Mouse (Mus musculus): ENCODE data around the gene Fam228b. TPM values are rescaled to one million over a fixed set of nuclear protein-coding genes. Genes with fewer than 3 reads are reported as not detected.
"Not testable (repeated sequence)": the region's sequence is repeated elsewhere in the genome, so short reads cannot be mapped to it uniquely, and the experiment has no call there.

Fam228b gene
- total RNA-seq (2021) = 10 to 100 TPM; 20.2 to 20.5 TPM
- long read RNA-seq, experiment 1, partial matches to known transcripts = 0 of 4 reads
- long read RNA-seq, experiment 1, other reads (novel, unspliced or antisense) = 3 of 4 reads
- long read RNA-seq, experiment 2, partial matches to known transcripts = 0 of 6 reads
- long read RNA-seq, experiment 2, other reads (novel, unspliced or antisense) = 5 of 6 reads

DNA sequence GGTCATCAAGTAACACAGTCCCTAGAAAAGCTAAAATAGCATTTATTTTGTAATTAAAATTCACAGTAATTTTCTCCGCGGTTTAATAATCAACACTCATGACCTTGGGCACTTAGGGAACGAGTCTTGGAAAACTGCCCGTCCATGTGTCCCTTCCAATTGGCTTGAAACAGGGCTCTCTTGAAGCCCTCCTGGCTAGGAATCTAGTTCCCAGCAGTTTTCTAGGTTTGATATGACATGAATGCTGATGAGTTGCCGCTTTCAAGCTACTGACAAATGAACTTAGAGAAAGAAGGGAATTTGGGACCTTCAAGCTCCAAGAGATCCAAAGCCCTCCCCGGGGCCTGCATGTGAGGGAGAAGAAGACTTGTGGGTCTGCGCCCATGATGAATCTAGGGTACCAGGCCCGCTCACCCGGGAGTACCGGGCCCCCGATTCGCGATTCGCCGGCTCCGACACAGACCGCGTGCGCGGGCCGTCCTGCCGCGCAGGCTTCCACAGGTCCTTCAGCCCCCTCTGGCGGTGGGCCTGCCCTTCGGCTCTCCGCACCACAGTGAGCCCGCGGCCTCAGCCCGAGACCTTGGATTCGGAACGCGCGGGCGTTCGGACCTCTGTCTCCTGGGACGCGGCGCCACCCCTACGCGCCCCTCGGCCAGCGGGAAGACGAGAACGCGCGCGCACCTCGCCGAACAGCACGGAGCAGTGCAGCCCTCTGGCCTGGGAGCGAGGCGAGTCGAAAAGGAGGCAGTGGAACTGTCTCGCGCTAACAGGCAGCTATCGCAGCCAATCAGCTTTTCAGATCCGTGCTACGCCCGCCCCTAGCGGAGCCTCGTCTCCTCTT is at the start of gene Fam228b, which contains the start of gene Pfn4:
TSS of gene Fam228b (minus strand) at position 776 of the 841 bp plus-strand sequence.
TSS of gene Pfn4 (plus strand) at position 531 of the 841 bp plus-strand sequence.
- H3K4me3 ChIP-seq = peak within 1 kb of the TSS; percentile 73
- peak within 1 kb of the TSS; percentile 98 for H3K27ac ChIP-seq
- peak; percentile 89 for TF ChIP-seq CTCF (IDR thresholded peaks at IDR 0.05)
- intact Hi-C loops (cut with DNase I) = loop anchor here (2.0 to 5.0 kb wide), 6 partner anchors 48 to 196 kb away; partner anchors contain the start of genes Gm3625, Itsn2, Sf3b6 and Ubxn2a
- peak; percentile 97 to 99 for DNase-seq (ENCODE audit: extremely low spot score in 1 of 2, low spot score in 2 of 2)

DNA sequence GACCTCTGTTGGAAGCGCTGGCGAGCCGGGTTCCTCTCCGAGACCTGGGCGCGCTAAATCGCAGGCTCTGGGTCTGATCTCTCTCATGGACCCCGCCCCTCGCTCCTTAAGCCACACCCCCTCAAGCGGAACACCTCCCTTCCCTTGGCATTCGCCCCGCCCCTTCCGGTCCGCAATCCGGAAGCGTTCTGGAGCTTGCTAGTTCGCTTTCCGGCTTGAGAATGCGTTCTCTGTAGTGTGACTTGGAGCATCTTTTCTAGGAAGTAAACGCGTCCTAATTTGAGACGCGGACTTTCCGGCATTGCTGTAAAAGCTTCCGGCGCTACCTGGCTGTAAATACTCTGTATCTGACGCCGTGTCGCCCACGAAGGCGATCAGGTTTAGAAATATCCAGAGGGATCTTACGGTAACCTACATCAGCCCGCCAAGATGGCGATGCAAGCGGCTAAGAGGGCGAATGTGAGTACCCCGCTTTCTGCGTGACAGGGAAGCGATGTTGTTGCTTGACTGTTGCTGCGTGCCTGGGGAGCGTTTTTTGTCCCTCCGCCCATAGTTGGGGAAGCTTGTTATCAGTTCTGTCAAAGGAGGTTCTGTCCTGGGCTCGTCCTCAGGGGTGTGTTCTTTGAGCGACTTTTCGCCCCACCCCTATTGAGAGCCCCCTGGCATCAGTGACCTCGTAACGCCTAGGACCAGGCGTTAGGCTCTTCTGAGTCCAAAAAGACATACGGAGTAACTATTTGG is 48.5 kb upstream of the Fam228b start, which contains the start of gene Sf3b6:
TSS of gene Sf3b6 (plus strand) at position 184 of the 741 bp plus-strand sequence.
- intact Hi-C loops (cut with DNase I) = loop anchor here (2.0 kb wide), 3 partner anchors 23 to 99 kb away; partner anchors contain the start of genes Atad2b, Fam228b, Fkbp1b and Pfn4
- peak; percentile 96 to 97 for DNase-seq (ENCODE audit: extremely low spot score in 1 of 2, low spot score in 2 of 2)
- peak within 1 kb of the TSS; percentile 81 for H3K27ac ChIP-seq
- TF ChIP-seq CTCF (IDR thresholded peaks at IDR 0.05) = no peak
- H3K4me3 ChIP-seq = peak within 1 kb of the TSS; percentile 88

DNA sequence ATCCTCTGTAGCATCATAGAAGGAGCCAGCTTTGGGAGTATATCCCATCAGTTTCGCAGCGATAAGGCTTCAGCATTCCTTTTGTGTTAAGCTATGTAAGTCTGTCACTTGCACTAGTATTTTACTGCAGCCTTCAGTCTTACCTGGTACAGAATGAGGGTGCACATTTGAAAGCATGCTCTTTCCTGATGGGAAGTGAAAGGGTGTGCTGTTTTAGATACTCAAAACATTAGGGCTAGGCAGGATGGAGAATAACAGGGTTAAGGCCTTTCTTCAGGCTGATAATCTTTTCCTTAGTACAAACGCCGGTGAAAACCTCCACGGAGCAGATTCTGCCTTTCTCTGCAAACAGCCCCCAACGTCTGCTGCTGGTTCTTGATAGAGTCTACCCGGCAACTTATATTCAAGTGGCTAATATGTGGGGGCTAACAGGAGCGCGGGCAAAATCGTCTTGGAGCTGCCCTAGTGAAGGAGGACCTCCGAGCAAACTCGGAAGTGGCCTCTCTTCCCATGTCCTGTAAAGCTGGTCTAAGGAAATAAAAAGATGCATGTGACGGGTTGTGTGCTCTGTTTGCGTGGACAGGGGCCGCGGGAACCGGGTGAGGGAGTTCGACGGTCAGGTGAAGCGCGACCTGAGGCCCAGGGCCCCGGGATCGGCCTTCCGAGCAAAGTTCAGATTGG is 47.8 kb upstream of the Fam228b start:
- Histone ChIP-seq H3K4me3 (peak overlapping the region; percentile 88), H3K27ac (peak overlapping the region; percentile 81)
- no peak for DNase-seq (ENCODE audit: extremely low spot score in 1 of 2, low spot score in 2 of 2)
- intact Hi-C loops (cut with DNase I) = loop anchor here (2.0 kb wide), 2 partner anchors 48 to 100 kb away; partner anchors contain the start of genes Atad2b, Fam228b and Pfn4
- no peak for TF ChIP-seq CTCF (IDR thresholded peaks at IDR 0.05)

DNA sequence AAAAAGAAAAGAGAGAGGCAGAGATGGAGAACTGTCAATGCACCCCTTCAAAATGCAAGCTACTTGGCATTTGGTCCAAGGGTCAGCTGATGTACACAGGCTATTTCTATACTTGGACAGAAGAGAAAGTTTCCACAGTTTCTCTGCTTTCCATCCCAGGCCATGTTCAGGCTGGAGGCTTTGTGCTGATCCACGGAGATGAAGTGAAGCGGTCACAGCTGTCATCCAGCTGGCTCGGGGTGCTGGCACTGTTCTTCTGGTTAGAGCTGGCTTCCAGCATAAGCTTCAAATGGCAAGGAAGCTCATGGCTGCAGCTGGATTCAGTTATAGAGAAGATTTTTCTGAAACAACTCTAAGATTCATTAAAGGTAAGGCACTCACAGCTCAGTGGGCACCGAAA is 44.6 kb upstream of the Fam228b start:
- intact Hi-C loops (cut with DNase I) = no loop called here
- Histone ChIP-seq H3K4me3 (no peak overlapping the region), H3K27ac (no peak overlapping the region)
- no peak for DNase-seq (ENCODE audit: extremely low spot score in 1 of 2, low spot score in 2 of 2)
- no peak for TF ChIP-seq CTCF (IDR thresholded peaks at IDR 0.05)

DNA sequence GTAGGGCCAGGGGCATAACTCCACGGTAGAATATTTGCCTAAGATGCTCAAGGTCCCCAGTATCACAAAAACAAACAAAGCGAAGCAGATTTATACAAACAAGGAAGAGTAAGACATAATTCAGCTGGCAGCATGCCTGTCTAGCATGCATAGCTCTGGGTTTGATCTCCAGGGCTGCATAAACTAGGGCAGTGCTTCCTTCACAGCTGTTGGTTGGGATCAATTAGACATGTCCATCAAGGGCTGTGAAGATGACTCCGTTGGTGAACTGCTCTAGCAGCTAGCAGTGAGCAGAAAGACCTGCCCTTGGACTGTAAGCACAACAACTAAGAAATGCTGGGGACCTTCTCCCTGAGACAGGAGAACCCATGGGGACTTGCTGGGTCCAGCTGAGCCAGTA is 42.6 kb upstream of the Fam228b start:
- DNase-seq (ENCODE audit: extremely low spot score in 1 of 2, low spot score in 2 of 2) = no peak
- no peak for TF ChIP-seq CTCF (IDR thresholded peaks at IDR 0.05)
- Histone ChIP-seq H3K27ac (no peak overlapping the region), H3K4me3 (no peak overlapping the region)
- intact Hi-C loops (cut with DNase I) = no loop called here

DNA sequence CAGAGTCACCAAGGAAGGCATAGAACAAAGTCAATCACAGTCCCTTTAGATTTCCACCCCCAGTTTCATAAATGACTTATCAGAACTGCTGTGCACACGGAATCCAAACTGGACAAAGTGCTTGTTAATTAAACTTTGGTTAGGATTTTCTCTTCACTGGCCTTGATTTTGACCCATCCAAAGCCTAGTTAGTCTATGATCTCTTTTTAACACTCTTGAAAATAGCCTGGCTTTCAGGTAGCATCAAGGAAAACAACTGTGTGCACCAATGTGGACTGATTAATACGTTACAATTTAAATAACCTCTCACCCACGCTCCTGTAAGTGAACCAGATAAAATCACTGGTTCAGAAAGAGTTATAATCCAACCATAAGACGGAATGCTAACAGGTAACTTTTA is 42.0 kb upstream of the Fam228b start:
- intact Hi-C loops (cut with DNase I) = no loop called here
- H3K27ac ChIP-seq = no peak overlapping the region
- DNase-seq (ENCODE audit: extremely low spot score in 1 of 2, low spot score in 2 of 2) = no peak
- H3K4me3 ChIP-seq = no peak overlapping the region
- TF ChIP-seq CTCF (IDR thresholded peaks at IDR 0.05) = no peak

DNA sequence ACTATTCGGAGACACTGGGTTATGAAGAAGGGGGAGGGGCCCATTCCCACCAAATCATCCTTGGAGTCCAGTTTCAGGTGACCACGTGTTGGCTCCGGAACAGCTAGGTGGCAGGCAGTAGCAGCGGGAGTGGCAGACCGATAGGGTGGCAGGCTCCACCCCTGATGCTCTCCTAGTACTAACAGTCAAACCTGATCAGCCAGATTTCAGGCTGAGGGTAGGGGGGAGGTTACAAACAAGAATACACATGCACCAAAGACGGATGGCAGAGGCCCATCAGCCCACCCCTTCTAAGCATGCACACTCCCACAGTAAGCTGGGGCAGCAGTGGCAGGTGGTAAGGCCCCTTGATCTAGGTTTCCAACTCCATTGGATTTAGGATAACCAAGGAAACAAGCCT is 28.4 kb upstream of the Fam228b start:
- intact Hi-C loops (cut with DNase I); H3K4me3 ChIP-seq; H3K27ac ChIP-seq; DNase-seq (ENCODE audit: extremely low spot score in 1 of 2, low spot score in 2 of 2): not testable (repeated sequence)

DNA sequence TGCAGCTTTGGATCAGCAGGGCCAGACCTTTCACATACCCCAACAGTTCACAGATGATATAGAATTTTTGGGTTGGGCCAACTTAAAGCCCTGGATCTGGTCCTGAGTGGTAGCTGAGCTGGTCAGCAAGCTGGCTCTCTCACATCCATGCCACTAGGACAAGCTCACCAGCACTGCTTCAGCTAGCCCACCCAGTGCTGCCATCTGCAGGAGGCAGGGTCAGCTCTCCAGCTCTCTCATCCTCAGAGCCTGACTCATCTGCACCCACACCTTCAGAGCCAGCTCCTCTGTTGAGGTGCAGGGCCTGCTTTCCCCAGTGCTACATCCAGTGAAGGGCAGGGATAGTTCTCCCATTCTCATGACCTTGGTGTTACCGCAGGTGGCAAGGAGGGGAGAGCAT is 24.7 kb upstream of the Fam228b start:
- TF ChIP-seq CTCF (IDR thresholded peaks at IDR 0.05) = peak; percentile 44
- intact Hi-C loops (cut with DNase I) = no loop called here
- Histone ChIP-seq H3K27ac (no peak overlapping the region), H3K4me3 (no peak overlapping the region)
- DNase-seq (ENCODE audit: extremely low spot score in 1 of 2, low spot score in 2 of 2) = peak in 1 of 2 experiments; percentile 29

DNA sequence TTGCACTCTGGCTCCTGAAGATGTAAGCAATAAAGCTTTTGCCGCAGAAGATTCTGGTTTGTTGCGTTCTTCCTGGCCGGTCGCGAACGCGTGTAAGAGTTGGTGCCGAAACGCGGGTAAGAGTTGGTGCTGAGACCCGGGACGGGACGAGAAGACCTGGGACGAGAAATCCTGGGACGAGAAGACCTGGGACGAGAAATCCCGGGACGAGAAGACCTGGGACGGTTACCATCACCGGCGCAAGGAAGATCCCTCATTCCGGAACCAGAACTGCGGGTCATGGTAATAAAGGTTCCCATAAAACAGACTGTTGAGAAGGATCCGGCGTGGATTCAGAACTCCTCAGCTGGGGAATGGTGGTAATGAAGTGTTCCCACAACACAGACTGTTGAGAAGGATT is 19.1 kb upstream of the Fam228b start:
- intact Hi-C loops (cut with DNase I); H3K27ac ChIP-seq; H3K4me3 ChIP-seq; DNase-seq (ENCODE audit: extremely low spot score in 1 of 2, low spot score in 2 of 2): not testable (repeated sequence)

DNA sequence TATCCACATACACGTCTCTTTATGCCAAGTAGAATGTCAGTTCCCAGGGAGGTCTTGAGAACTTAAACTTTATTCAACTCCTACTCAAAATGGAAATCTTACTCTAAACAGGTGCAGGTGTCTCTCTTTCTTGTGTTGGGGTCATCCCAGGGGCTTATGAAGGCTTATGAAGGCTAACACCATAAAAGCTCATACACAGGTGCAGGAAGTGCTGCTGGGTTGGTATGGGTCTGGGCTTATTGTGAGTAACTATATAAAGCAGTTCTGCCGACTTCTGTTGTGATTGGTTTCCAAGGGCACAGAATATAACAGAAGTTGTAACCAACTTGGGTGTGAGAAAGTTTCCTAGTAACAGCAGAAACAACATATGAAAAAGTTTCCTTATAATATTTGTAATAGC is 15.4 kb upstream of the Fam228b start:
- intact Hi-C loops (cut with DNase I) = no loop called here
- Histone ChIP-seq H3K27ac (no peak overlapping the region), H3K4me3 (no peak overlapping the region)
- no peak for DNase-seq (ENCODE audit: extremely low spot score in 1 of 2, low spot score in 2 of 2)
- no peak for TF ChIP-seq CTCF (IDR thresholded peaks at IDR 0.05)

DNA sequence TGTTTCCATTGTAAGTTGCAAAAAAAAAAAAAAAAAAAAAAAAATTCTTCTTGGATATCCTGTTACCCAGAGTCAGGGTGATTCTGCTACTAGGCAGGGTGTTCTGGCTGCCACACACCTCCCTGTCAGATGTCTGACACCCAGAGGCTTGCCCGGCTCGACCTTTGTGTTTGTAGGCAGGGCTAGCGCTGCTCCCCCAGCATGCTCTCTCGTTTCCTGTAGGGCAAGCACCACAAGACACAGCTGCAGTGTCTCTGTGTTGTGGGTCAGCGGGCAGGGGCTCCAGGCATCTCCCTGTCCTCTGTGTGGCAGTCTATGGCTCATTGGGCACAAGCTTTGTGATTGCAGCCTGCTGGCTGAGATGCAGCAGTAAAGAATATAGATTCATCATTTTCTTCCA is 14.5 kb upstream of the Fam228b start:
- no peak overlapping the region for H3K27ac ChIP-seq
- intact Hi-C loops (cut with DNase I) = no loop called here
- DNase-seq (ENCODE audit: extremely low spot score in 1 of 2, low spot score in 2 of 2) = no peak
- H3K4me3 ChIP-seq = no peak overlapping the region
- TF ChIP-seq CTCF (IDR thresholded peaks at IDR 0.05) = no peak

DNA sequence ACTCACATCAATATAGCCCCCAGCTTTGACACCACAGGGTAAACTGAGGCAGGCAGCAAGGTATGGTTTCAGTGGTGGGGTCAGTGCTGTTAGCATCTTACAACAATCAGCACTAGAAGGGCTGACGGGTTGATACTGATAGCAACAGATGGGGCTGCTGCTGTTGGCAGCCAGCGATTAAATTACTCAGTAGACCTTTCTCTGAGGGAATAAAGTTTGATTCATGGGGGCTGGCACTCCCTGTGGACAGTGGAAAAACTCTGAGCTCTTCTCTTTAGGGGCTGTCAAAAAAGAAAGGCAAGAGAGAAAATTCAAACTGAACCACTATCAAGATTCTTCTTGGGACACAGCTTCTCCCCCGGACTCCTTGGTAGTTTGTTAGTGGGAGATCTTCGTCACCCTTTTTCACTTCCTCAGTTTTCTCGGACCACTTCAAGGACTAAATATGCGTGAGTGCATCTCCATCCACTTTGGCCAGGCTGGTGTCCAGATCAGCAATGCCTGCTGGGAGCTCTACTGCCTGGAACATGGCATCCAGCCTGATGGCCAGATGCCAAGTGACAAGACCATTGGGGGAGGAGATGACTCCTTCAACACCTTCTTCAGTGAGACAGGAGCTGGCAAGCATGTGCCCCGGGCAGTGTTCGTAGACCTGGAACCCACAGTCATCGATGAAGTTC is 12.8 kb upstream of the Fam228b start:
- H3K4me3 ChIP-seq; H3K27ac ChIP-seq; intact Hi-C loops (cut with DNase I); DNase-seq (ENCODE audit: extremely low spot score in 1 of 2, low spot score in 2 of 2): not testable (repeated sequence)

Data from left cerebral cortex, adult 2 months (tissue).